12 mouse cellular contexts compared by ENCODE assay signal in the genomic region with DNA sequence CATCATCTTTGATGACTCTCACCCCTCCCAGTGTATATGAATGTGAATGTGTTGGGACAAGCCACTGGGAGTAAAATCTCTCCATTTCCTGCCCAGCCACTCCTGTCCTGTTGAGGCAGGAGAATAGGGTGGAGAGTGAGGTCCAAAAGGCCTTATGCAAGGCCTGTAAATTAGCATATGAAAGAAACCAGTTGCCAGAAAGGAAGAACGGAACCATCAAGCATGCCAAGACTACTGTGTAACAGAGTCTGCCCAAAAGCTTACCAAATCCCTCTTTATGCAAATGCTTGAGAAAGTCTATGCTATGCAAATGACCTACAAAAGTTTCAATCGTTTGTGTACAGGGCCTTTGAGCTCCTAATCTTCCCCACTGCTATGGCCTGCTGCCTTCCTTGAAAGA.
DNase-seq lines count a peak whose midpoint lies in the region; ATAC-seq lines count a peak whose summit lies in the region.
"Had no signal": no experiment of that assay in that cellular context is flagged by ENCODE, and none has a peak within 500 bp of the region (broad histone marks: within the 10 kb centered on the region; RNA-seq: fewer than 3 reads in every experiment).

No protein-coding gene starts in this region.

- H3K4me3 ChIP-seq in embryonic facial prominence, embryonic 14.5 days (ENCODE audit: low read depth, low read length), result no peak overlapping the region
- H3K4me3 ChIP-seq in embryonic facial prominence, embryonic 10.5 days, result no peak overlapping the region
- H3K4me3 ChIP-seq in forebrain, embryonic 13.5 days, result no peak overlapping the region
- H3K4me3 ChIP-seq in midbrain, embryonic 12.5 days, result no peak overlapping the region

- no peaks in the 10 kb centered on the region for H3K36me3 ChIP-seq in embryonic facial prominence, embryonic 14.5 days (ENCODE audit: control insufficient read depth, insufficient read depth, low read length)
- no peaks in the 10 kb centered on the region for H3K36me3 ChIP-seq in embryonic facial prominence, embryonic 10.5 days (replicated peaks)
- no peaks in the 10 kb centered on the region for H3K36me3 ChIP-seq in forebrain, embryonic 13.5 days (ENCODE audit: poor library complexity, severe bottlenecking)
- no peaks in the 10 kb centered on the region for H3K36me3 ChIP-seq in midbrain, embryonic 12.5 days

- no peaks in the 10 kb centered on the region for H3K9me3 ChIP-seq in embryonic facial prominence, embryonic 14.5 days (ENCODE audit: control insufficient read depth, low read length)
- no peaks in the 10 kb centered on the region for H3K9me3 ChIP-seq in embryonic facial prominence, embryonic 10.5 days
- no peaks in the 10 kb centered on the region for H3K9me3 ChIP-seq in forebrain, embryonic 13.5 days (replicated peaks)
- no peaks in the 10 kb centered on the region for H3K9me3 ChIP-seq in midbrain, embryonic 12.5 days

- no peak for ATAC-seq in embryonic facial prominence, embryonic 14.5 days (ENCODE audit: low read depth)
- peak; percentile 92 for ATAC-seq in forebrain, embryonic 13.5 days
- ATAC-seq in midbrain, embryonic 12.5 days (ENCODE audit: low FRiP score, low read depth), result peak; percentile 90
- no peak for ATAC-seq in inflammation-experienced regulatory T-cells, adult 6 months
- ATAC-seq: liver, postnatal 0 days had no signal

- no peak overlapping the region for H3K27ac ChIP-seq in embryonic facial prominence, embryonic 14.5 days (replicated peaks; ENCODE audit: low read depth, low read length)
- no peak overlapping the region for H3K27ac ChIP-seq in embryonic facial prominence, embryonic 10.5 days (replicated peaks)
- H3K27ac ChIP-seq in forebrain, embryonic 13.5 days, result peak overlapping the region; percentile 54; the same call in 1 of the 2 replicates
- H3K27ac ChIP-seq in midbrain, embryonic 12.5 days (replicated peaks), result 0 out of 2 replicates have a peak overlapping the region, but pooled peaks have one; percentile 42

- H3K27me3 ChIP-seq in embryonic facial prominence, embryonic 14.5 days (replicated peaks; ENCODE audit: control insufficient read depth, insufficient read depth, low read length), result no peaks in the 10 kb centered on the region
- H3K27me3 ChIP-seq in embryonic facial prominence, embryonic 10.5 days (replicated peaks; ENCODE audit: low read depth, poor library complexity, severe bottlenecking), result no peaks in the 10 kb centered on the region
- H3K27me3 ChIP-seq in forebrain, embryonic 13.5 days, result no peaks in the 10 kb centered on the region
- no peaks in the 10 kb centered on the region for H3K27me3 ChIP-seq in midbrain, embryonic 12.5 days

- no peaks in the 10 kb centered on the region for H3K4me1 ChIP-seq in embryonic facial prominence, embryonic 14.5 days (ENCODE audit: control insufficient read depth, insufficient read depth, low read length)
- 0 out of 2 replicates have a peak, but pooled peaks cover under 1% of the 10 kb centered on the region for H3K4me1 ChIP-seq in embryonic facial prominence, embryonic 10.5 days
- H3K4me1 ChIP-seq in forebrain, embryonic 13.5 days, result peaks cover 17% of the 10 kb centered on the region
- H3K4me1 ChIP-seq in midbrain, embryonic 12.5 days, result peaks cover 14% of the 10 kb centered on the region

- WGBS in embryonic facial prominence, embryonic 14.5 days, result 66% methylated on average over 2 of the region's 2 CpGs
- WGBS in embryonic facial prominence, embryonic 10.5 days, result 62% methylated on average over 2 of the region's 2 CpGs
- 17% methylated on average over 2 of the region's 2 CpGs for WGBS in forebrain, embryonic 13.5 days
- 19% methylated on average over 2 of the region's 2 CpGs for WGBS in midbrain, embryonic 12.5 days

- H3K9ac ChIP-seq in embryonic facial prominence, embryonic 14.5 days (ENCODE audit: low read depth, low read length), result no peak overlapping the region
- no peak overlapping the region for H3K9ac ChIP-seq in forebrain, embryonic 13.5 days
- H3K9ac ChIP-seq in midbrain, embryonic 12.5 days (replicated peaks), result no peak overlapping the region
- H3K9ac ChIP-seq: liver, postnatal 0 days had no signal

- no peak overlapping the region for H3K4me2 ChIP-seq in embryonic facial prominence, embryonic 14.5 days (ENCODE audit: low read depth, low read length)
- H3K4me2 ChIP-seq in forebrain, embryonic 13.5 days, result no peak overlapping the region
- H3K4me2 ChIP-seq in midbrain, embryonic 12.5 days (replicated peaks), result no peak overlapping the region

- peak; percentile 35 for DNase-seq in embryonic facial prominence, embryonic 14.5 days (ENCODE audit: low spot score)
- no peak for DNase-seq in embryonic facial prominence, embryonic 10.5 days (ENCODE audit: low spot score)
- DNase-seq in ES-CJ7 (ENCODE audit: low read depth, low spot score), result peak; percentile 83
- no peak for DNase-seq in heart, adult 18-20 months
- no peak for DNase-seq in thymus, adult 18-20 months
- DNase-seq: B cell, adult 2 months; heart, postnatal 36 days; kidney, postnatal 36 days; liver, postnatal 0 days had no signal

Comparison
In these comparisons a context has a peak if more than half of its experiments do, and no peak if none do; other contexts are left out.
1. DNase-seq: peak in embryonic facial prominence, embryonic 14.5 days (single experiment) and ES-CJ7 (single experiment); none in embryonic facial prominence, embryonic 10.5 days (single experiment), heart, adult 18-20 months (0 of 2) and thymus, adult 18-20 months (0 of 2).
2. ATAC-seq: peak in forebrain, embryonic 13.5 days (single experiment) and midbrain, embryonic 12.5 days (single experiment); none in embryonic facial prominence, embryonic 14.5 days (single experiment) and inflammation-experienced regulatory T-cells, adult 6 months (single experiment).
3. H3K27ac ChIP-seq: peak in forebrain, embryonic 13.5 days (single experiment) and midbrain, embryonic 12.5 days (single experiment); none in embryonic facial prominence, embryonic 14.5 days (single experiment) and embryonic facial prominence, embryonic 10.5 days (single experiment).